Mouse (Mus musculus) skeletal muscle tissue, postnatal 0 days (tissue): ENCODE results near the gene Fam124b. TPM values are rescaled to one million over a fixed set of nuclear protein-coding genes. Genes with fewer than 3 reads are reported as not detected.

Source experiments
- polyA plus RNA-seq: library from polyadenylated mRNA; unstranded; fragments of >200 nt; fragmentation: Nextera tagmentation; extraction: Ambion mirVana; gene quantifications from 2 replicates; pipeline ENCODE4 v1.2.1, GENCODE M21; 2015

Gene Fam124b
- 1.2 and 1.3 TPM in 2 replicates for polyA plus RNA-seq

DNA sequence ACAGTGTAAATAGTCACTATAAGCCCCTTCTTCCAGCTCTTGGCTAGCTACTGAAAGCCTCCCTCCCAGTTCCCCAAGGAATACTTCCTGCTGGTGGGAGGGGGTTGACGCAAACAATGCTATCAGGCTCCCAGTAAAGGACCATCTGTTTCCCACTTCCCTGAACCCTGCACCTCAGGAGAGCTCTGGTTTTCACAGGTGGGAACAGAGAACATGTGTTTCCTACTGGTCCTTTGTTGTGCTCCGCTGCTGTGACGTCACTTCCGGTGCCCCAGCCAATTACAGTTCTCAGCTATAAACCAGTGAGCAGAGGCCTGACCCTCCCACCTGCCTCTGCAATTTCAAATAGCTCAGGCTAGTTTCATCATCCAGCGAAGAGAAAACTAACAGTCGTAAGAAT lies at the start of gene Fam124b:
Fam124b (minus strand) TSS at position 206 of the 400 bp plus-strand sequence.

Other genes starting within 250 kb of the Fam124b start
- 22.9 and 24.7 TPM in 2 replicates for gene Cul3, start 122.0 kb upstream of the Fam124b start, polyA plus RNA-seq
- gene Gm45261, start 243.0 kb upstream of the Fam124b start, polyA plus RNA-seq = not detected in 2 replicates